Mouse (Mus musculus) ES-Bruce4 (cell line): ENCODE measurements around the gene Cela2a.

ENCODE experiments used
- CTCF ChIP-seq: IDR thresholded peaks from one replicate; pipeline ENCODE4 v1.8.1; 2011; ENCODE audit warnings: low read depth, low read length
- POLR2A ChIP-seq: IDR thresholded peaks from one replicate; pipeline ENCODE4 v1.8.1; 2011; ENCODE audit warnings: low read length; ENCODE audit not compliant: insufficient read depth

DNA sequence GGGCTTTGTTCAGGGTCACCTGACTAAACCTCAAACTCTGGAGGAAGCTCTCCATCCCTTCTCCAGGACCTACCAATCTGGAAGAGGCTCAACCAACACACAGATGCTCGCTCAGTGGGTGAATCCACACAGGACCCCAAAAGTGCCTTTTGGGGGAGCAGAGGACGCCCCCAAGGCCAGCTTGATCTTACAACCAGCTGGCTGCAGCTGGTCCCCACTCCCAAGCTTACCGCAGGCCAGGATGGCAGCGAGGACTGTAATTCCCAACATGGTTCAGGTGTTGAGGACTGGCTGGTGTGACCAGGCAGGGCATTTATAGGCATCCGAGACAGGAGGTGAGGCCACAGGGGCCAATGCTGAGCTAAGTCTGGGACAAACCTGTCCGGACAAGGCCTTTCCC lies 20.0 kb upstream of the Cela2a start, which contains the start of gene Ctrc:
- no peak for TF ChIP-seq POLR2A
- no peak for TF ChIP-seq CTCF
